Mouse (Mus musculus) forebrain, embryonic 12.5 days (tissue): Measurements from ENCODE around the gene Nrxn3. TPM values are rescaled to one million over a fixed set of nuclear protein-coding genes. Genes with fewer than 3 reads are reported as not detected.

Experiments
- ATAC-seq: fragments of 200-750 bp; cut with Nextera tagmentation; 2 replicates; pipeline ENCODE4 v1.8.0; 2017; ENCODE audit warnings: moderate TSS enrichment; ENCODE audit not compliant: low FRiP score
- H3K27ac ChIP-seq: fragments of 300-500 bp; sonication (generic); 2 replicates; pipeline ENCODE4 v1.5.1; 2016; ENCODE audit warnings: mild to moderate bottlenecking
- H3K27me3 ChIP-seq: fragments of 300-500 bp; sonication (generic); 2 replicates; pipeline ENCODE4 v1.6.1; 2016; ENCODE audit warnings: mild to moderate bottlenecking
- H3K36me3 ChIP-seq: fragments of 300-500 bp; sonication (generic); replicated peaks from 2 replicates; pipeline ENCODE4 v1.6.1; 2016; ENCODE audit warnings: mild to moderate bottlenecking
- H3K4me1 ChIP-seq: fragments of 300-500 bp; sonication (generic); 2 replicates; pipeline ENCODE4 v1.6.1; 2016
- H3K4me2 ChIP-seq: fragments of 300-500 bp; sonication (generic); 2 replicates; pipeline ENCODE4 v1.6.1; 2016; ENCODE audit warnings: mild to moderate bottlenecking, moderate library complexity
- H3K4me3 ChIP-seq: fragments of 300-500 bp; sonication (generic); replicated peaks from 2 replicates; pipeline ENCODE4 v1.5.1; 2016; ENCODE audit warnings: mild to moderate bottlenecking
- H3K9ac ChIP-seq: fragments of 300-500 bp; sonication (generic); 2 replicates; pipeline ENCODE4 v1.6.1; 2016; ENCODE audit warnings: mild to moderate bottlenecking
- H3K9me3 ChIP-seq: fragments of 300-500 bp; sonication (generic); 2 replicates; pipeline ENCODE4 v1.6.1; 2016
- WGBS: fragments of 180-500 bp; shearing (Covaris S2); methylation state at CpG from one replicate; pipeline ENCODE4 v1.1.7; 2016; 5-methylcytosine and 5-hydroxymethylcytosine counted together
- polyA plus RNA-seq: library from polyadenylated mRNA; unstranded; fragments of >200 nt; fragmentation: Nextera tagmentation; extraction: Ambion mirVana; gene quantifications from 2 replicates; pipeline ENCODE4 v1.2.1, GENCODE M21; 2016

Gene Nrxn3
- polyA plus RNA-seq, 1 experiment from 2014 or later, result 62.2 TPM

GRCm38 (mm10) chr12:89867124-89867523 is 1144.4 kb downstream of the Nrxn3 start:
- Histone ChIP-seq H3K4me2 (no peak overlapping the region), H3K27ac (no peak overlapping the region), H3K36me3 (no peaks in the 10 kb centered on the region), H3K4me3 (no peak overlapping the region), H3K27me3 (no peaks in the 10 kb centered on the region), H3K9ac (no peak overlapping the region), H3K4me1 (no peaks in the 10 kb centered on the region), H3K9me3 (no peaks in the 10 kb centered on the region)
- no peak for ATAC-seq

- Histone ChIP-seq H3K27me3 (no peaks in the 10 kb centered on the region), H3K36me3 (no peaks in the 10 kb centered on the region), H3K27ac (no peak overlapping the region), H3K4me1 (no peaks in the 10 kb centered on the region), H3K9me3 (no peaks in the 10 kb centered on the region), H3K4me3 (no peak overlapping the region), H3K4me2 (no peak overlapping the region), H3K9ac (no peak overlapping the region)
- ATAC-seq, result no peak
- 71% methylated on average over 8 of the region's 8 CpGs for WGBS
Measured at GRCm38 (mm10) chr12:89882617-89883370, 1160.1 kb downstream of the Nrxn3 start.

- Histone ChIP-seq H3K4me3 (no peak overlapping the region), H3K27me3 (no peaks in the 10 kb centered on the region), H3K4me1 (no peaks in the 10 kb centered on the region), H3K9ac (no peak overlapping the region), H3K27ac (no peak overlapping the region), H3K4me2 (no peak overlapping the region), H3K36me3 (no peaks in the 10 kb centered on the region), H3K9me3 (no peaks in the 10 kb centered on the region)
- ATAC-seq, result no peak
- WGBS, result 91% methylated on average over 1 of the region's 1 CpGs
Measured at GRCm38 (mm10) chr12:89884576-89884975, 1161.9 kb downstream of the Nrxn3 start.

- H3K9me3 ChIP-seq, result no peaks in the 10 kb centered on the region
- no peak overlapping the region for H3K9ac ChIP-seq
- 85% methylated on average over 3 of the region's 3 CpGs for WGBS
- no peaks in the 10 kb centered on the region for H3K27me3 ChIP-seq
- no peaks in the 10 kb centered on the region for H3K4me1 ChIP-seq
- ATAC-seq, result no peak
- no peak overlapping the region for H3K4me3 ChIP-seq
- no peak overlapping the region for H3K27ac ChIP-seq
- no peak overlapping the region for H3K4me2 ChIP-seq
- H3K36me3 ChIP-seq, result no peaks in the 10 kb centered on the region
Measured at GRCm38 (mm10) chr12:89888647-89889046, 1166.0 kb downstream of the Nrxn3 start.

GRCm38 (mm10) chr12:89896901-89897300 is 1174.2 kb downstream of the Nrxn3 start:
- no peak for ATAC-seq
- WGBS, result 52% methylated on average over 2 of the region's 2 CpGs

GRCm38 (mm10) chr12:89909578-89909977 is 1186.9 kb downstream of the Nrxn3 start:
- Histone ChIP-seq H3K27ac (no peak overlapping the region), H3K9ac (no peak overlapping the region), H3K9me3 (no peaks in the 10 kb centered on the region), H3K36me3 (no peaks in the 10 kb centered on the region), H3K4me1 (peaks cover 7% of the 10 kb centered on the region), H3K4me3 (no peak overlapping the region), H3K4me2 (no peak overlapping the region), H3K27me3 (no peaks in the 10 kb centered on the region)
- ATAC-seq, result no peak
- 41% methylated on average over 3 of the region's 3 CpGs for WGBS

More at GRCm38 (mm10) chr12:89896901-89897300, 1174.2 kb downstream of the Nrxn3 start:
- Histone ChIP-seq H3K27ac (no peak overlapping the region), H3K4me3 (no peak overlapping the region), H3K4me1 (no peaks in the 10 kb centered on the region), H3K9ac (no peak overlapping the region), H3K36me3 (no peaks in the 10 kb centered on the region), H3K9me3 (no peaks in the 10 kb centered on the region), H3K27me3 (no peaks in the 10 kb centered on the region), H3K4me2 (no peak overlapping the region)

GRCm38 (mm10) chr12:89918138-89918829 is 1195.6 kb downstream of the Nrxn3 start:
- peaks cover 6% of the 10 kb centered on the region for H3K4me1 ChIP-seq
- H3K9ac ChIP-seq, result no peak overlapping the region
- no peaks in the 10 kb centered on the region for H3K27me3 ChIP-seq
- H3K9me3 ChIP-seq, result no peaks in the 10 kb centered on the region
- ATAC-seq, result peak; percentile 77
- H3K27ac ChIP-seq, result 0 out of 2 replicates have a peak overlapping the region, but pooled peaks have one; percentile 31
- 83% methylated on average over 8 of the region's 8 CpGs for WGBS
- H3K4me3 ChIP-seq, result no peak overlapping the region
- no peaks in the 10 kb centered on the region for H3K36me3 ChIP-seq
- H3K4me2 ChIP-seq, result no peak overlapping the region

- no peak overlapping the region for H3K27ac ChIP-seq
- no peak overlapping the region for H3K9ac ChIP-seq
- no peak for ATAC-seq
- no peaks in the 10 kb centered on the region for H3K4me1 ChIP-seq
- H3K36me3 ChIP-seq, result no peaks in the 10 kb centered on the region
- 84% methylated on average over 1 of the region's 1 CpGs for WGBS
- no peaks in the 10 kb centered on the region for H3K9me3 ChIP-seq
- H3K4me3 ChIP-seq, result no peak overlapping the region
- no peaks in the 10 kb centered on the region for H3K27me3 ChIP-seq
- H3K4me2 ChIP-seq, result no peak overlapping the region
Measured at GRCm38 (mm10) chr12:89932338-89932737, 1209.7 kb downstream of the Nrxn3 start.

- Histone ChIP-seq H3K36me3 (no peaks in the 10 kb centered on the region), H3K27ac (no peak overlapping the region), H3K9me3 (no peaks in the 10 kb centered on the region), H3K4me3 (no peak overlapping the region), H3K9ac (no peak overlapping the region), H3K4me1 (no peaks in the 10 kb centered on the region), H3K4me2 (no peak overlapping the region), H3K27me3 (no peaks in the 10 kb centered on the region)
- WGBS, result 91% methylated on average over 5 of the region's 5 CpGs
- ATAC-seq, result no peak
Measured at GRCm38 (mm10) chr12:89933630-89934029, 1211.0 kb downstream of the Nrxn3 start.

- no peak overlapping the region for H3K27ac ChIP-seq
- WGBS, result 95% methylated on average over 2 of the region's 2 CpGs
- H3K9me3 ChIP-seq, result no peaks in the 10 kb centered on the region
- no peak for ATAC-seq
- H3K4me3 ChIP-seq, result no peak overlapping the region
- H3K36me3 ChIP-seq, result no peaks in the 10 kb centered on the region
- H3K27me3 ChIP-seq, result no peaks in the 10 kb centered on the region
- H3K4me1 ChIP-seq, result no peaks in the 10 kb centered on the region
- H3K9ac ChIP-seq, result no peak overlapping the region
- H3K4me2 ChIP-seq, result no peak overlapping the region
Measured at GRCm38 (mm10) chr12:89940746-89941145, 1218.1 kb downstream of the Nrxn3 start.

- no peaks in the 10 kb centered on the region for H3K36me3 ChIP-seq
- WGBS, result 65% methylated on average over 2 of the region's 2 CpGs
- no peak overlapping the region for H3K4me2 ChIP-seq
- no peak overlapping the region for H3K9ac ChIP-seq
- no peak for ATAC-seq
- H3K27me3 ChIP-seq, result no peaks in the 10 kb centered on the region
- no peaks in the 10 kb centered on the region for H3K9me3 ChIP-seq
- no peak overlapping the region for H3K27ac ChIP-seq
- peaks cover 4% of the 10 kb centered on the region; the same call in 1 of the 2 replicates for H3K4me1 ChIP-seq
- no peak overlapping the region for H3K4me3 ChIP-seq
Measured at GRCm38 (mm10) chr12:89945911-89946502, 1223.3 kb downstream of the Nrxn3 start.

GRCm38 (mm10) chr12:89946522-89946921 is 1223.8 kb downstream of the Nrxn3 start:
- ATAC-seq, result no peak
- Histone ChIP-seq H3K27ac (no peak overlapping the region), H3K4me3 (no peak overlapping the region), H3K9ac (no peak overlapping the region), H3K4me1 (peaks cover 4% of the 10 kb centered on the region; the same call in 1 of the 2 replicates), H3K4me2 (no peak overlapping the region), H3K27me3 (no peaks in the 10 kb centered on the region), H3K36me3 (no peaks in the 10 kb centered on the region), H3K9me3 (no peaks in the 10 kb centered on the region)
- WGBS, result 75% methylated on average over 5 of the region's 5 CpGs
